ENCODE assay signal across 19 mouse cellular contexts in the genomic region with DNA sequence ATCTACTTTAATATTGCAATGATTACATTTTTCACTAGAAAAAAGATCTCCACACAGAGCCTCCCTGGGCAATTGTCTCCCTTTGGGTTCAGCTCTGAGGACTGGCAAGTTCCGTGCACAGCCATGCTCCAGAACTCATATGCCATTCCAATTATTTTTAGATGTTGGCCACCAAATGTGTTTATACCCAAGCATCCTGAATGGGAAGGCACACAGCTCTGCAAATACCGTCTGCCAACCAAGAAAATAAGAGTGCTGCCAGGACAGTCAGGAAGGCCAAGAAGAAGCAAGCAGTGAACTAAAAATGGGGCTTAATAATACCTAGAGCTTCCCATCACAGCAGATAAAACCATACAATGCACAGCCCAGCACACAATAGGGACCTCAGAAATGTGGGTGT.
DNase-seq lines count a peak whose midpoint lies in the region; ATAC-seq lines count a peak whose summit lies in the region.
"Had no signal": no experiment of that assay in that cellular context is flagged by ENCODE, and none has a peak within 500 bp of the region (broad histone marks: within the 10 kb centered on the region; RNA-seq: fewer than 3 reads in every experiment).

No protein-coding gene starts in this region.

- H3K9me3 ChIP-seq in forebrain, embryonic 13.5 days (replicated peaks) = no peaks in the 10 kb centered on the region
- H3K9me3 ChIP-seq in forebrain, embryonic 11.5 days (ENCODE audit: control insufficient read depth, low read length) = no peaks in the 10 kb centered on the region
- H3K9me3 ChIP-seq in heart, embryonic 10.5 days = no peaks in the 10 kb centered on the region
- H3K9me3 ChIP-seq: hindbrain, embryonic 12.5 days; intestine, embryonic 15.5 days; liver, embryonic 13.5 days; midbrain, embryonic 13.5 days had no signal

- H3K4me1 ChIP-seq in forebrain, embryonic 13.5 days = no peaks in the 10 kb centered on the region
- H3K4me1 ChIP-seq in forebrain, embryonic 11.5 days (replicated peaks; ENCODE audit: control insufficient read depth, insufficient read depth, low read length) = no peaks in the 10 kb centered on the region
- no peaks in the 10 kb centered on the region; the same call in 1 of the 2 replicates for H3K4me1 ChIP-seq in heart, embryonic 10.5 days
- H3K4me1 ChIP-seq: hindbrain, embryonic 12.5 days; intestine, embryonic 15.5 days; liver, embryonic 13.5 days; midbrain, embryonic 13.5 days had no signal

- H3K4me2 ChIP-seq in forebrain, embryonic 13.5 days = no peak overlapping the region
- H3K4me2 ChIP-seq in forebrain, embryonic 11.5 days (ENCODE audit: low read depth, low read length, severe bottlenecking) = no peak overlapping the region
- H3K4me2 ChIP-seq: hindbrain, embryonic 12.5 days; intestine, embryonic 15.5 days; liver, embryonic 13.5 days; midbrain, embryonic 13.5 days had no signal

- 84% methylated on average over 2 of the region's 2 CpGs for WGBS in forebrain, embryonic 13.5 days
- WGBS in forebrain, embryonic 11.5 days = 94% methylated on average over 2 of the region's 2 CpGs
- WGBS in heart, embryonic 10.5 days = 79% methylated on average over 2 of the region's 2 CpGs

- ATAC-seq in forebrain, embryonic 13.5 days = peak; percentile 24; the same call in 1 of the 2 replicates
- no peak for ATAC-seq in forebrain, embryonic 11.5 days (replicated peaks; ENCODE audit: low FRiP score)
- ATAC-seq: intestine, embryonic 15.5 days; midbrain, embryonic 13.5 days; Patski had no signal

- no peak overlapping the region for H3K27ac ChIP-seq in forebrain, embryonic 13.5 days
- no peak overlapping the region for H3K27ac ChIP-seq in forebrain, embryonic 11.5 days (ENCODE audit: low read depth, low read length)
- H3K27ac ChIP-seq in heart, embryonic 10.5 days = no peak overlapping the region
- H3K27ac ChIP-seq: hindbrain, embryonic 12.5 days; intestine, embryonic 15.5 days; kidney, postnatal 0 days; liver, embryonic 13.5 days; macrophage; midbrain, embryonic 13.5 days had no signal

- H3K4me3 ChIP-seq in forebrain, embryonic 13.5 days = no peak overlapping the region
- no peak overlapping the region for H3K4me3 ChIP-seq in forebrain, embryonic 11.5 days (ENCODE audit: low read depth, low read length)
- no peak overlapping the region for H3K4me3 ChIP-seq in heart, embryonic 10.5 days
- H3K4me3 ChIP-seq: erythroblast, embryonic 14.5 days; hindbrain, embryonic 12.5 days; intestine, embryonic 15.5 days; liver, embryonic 13.5 days; midbrain, embryonic 13.5 days had no signal

- no peak overlapping the region for H3K9ac ChIP-seq in forebrain, embryonic 13.5 days
- no peak overlapping the region for H3K9ac ChIP-seq in forebrain, embryonic 11.5 days (ENCODE audit: low read length)
- H3K9ac ChIP-seq: hindbrain, embryonic 12.5 days; intestine, embryonic 15.5 days; liver, embryonic 13.5 days; midbrain, embryonic 13.5 days had no signal

- H3K27me3 ChIP-seq in forebrain, embryonic 13.5 days = no peaks in the 10 kb centered on the region
- H3K27me3 ChIP-seq in forebrain, embryonic 11.5 days (ENCODE audit: control insufficient read depth, insufficient read depth, low read length) = no peaks in the 10 kb centered on the region
- no peaks in the 10 kb centered on the region for H3K27me3 ChIP-seq in heart, embryonic 10.5 days (ENCODE audit: insufficient read depth, poor library complexity, severe bottlenecking)
- H3K27me3 ChIP-seq: hindbrain, embryonic 12.5 days; intestine, embryonic 15.5 days; liver, embryonic 13.5 days; midbrain, embryonic 13.5 days; Patski had no signal

- no peaks in the 10 kb centered on the region for H3K36me3 ChIP-seq in forebrain, embryonic 13.5 days (ENCODE audit: poor library complexity, severe bottlenecking)
- H3K36me3 ChIP-seq in forebrain, embryonic 11.5 days (ENCODE audit: control insufficient read depth, insufficient read depth, low read length) = no peaks in the 10 kb centered on the region
- no peaks in the 10 kb centered on the region for H3K36me3 ChIP-seq in heart, embryonic 10.5 days
- H3K36me3 ChIP-seq: hindbrain, embryonic 12.5 days; intestine, embryonic 15.5 days; liver, embryonic 13.5 days; midbrain, embryonic 13.5 days had no signal

- DNase-seq in forebrain, embryonic 11.5 days (ENCODE audit: low spot score) = no peak
- peak; percentile 30 for DNase-seq in heart, adult 8-10 months (ENCODE audit: low spot score)
- DNase-seq in heart, embryonic 10.5 days (ENCODE audit: low spot score) = no peak
- DNase-seq in cerebellum, adult 11-12 months = peak; percentile 86
- peak; percentile 47 for DNase-seq in gastrocnemius, postnatal 25 days
- no peak for DNase-seq in urinary bladder, postnatal 36 days (ENCODE audit: low spot score in 2 of 2)
- no peak for DNase-seq in kidney, adult 11 months
- DNase-seq: embryo, embryonic 11 days; left cerebral cortex, postnatal 4 days; liver, embryonic 13.5 days; right cerebral cortex, postnatal 25 days had no signal

Comparison
In these comparisons a context has a peak if more than half of its experiments do, and no peak if none do; other contexts are left out.
1. DNase-seq: peak in heart, adult 8-10 months (single experiment), cerebellum, adult 11-12 months (single experiment) and gastrocnemius, postnatal 25 days (single experiment); none in forebrain, embryonic 11.5 days (single experiment), heart, embryonic 10.5 days (single experiment), urinary bladder, postnatal 36 days (0 of 2) and kidney, adult 11 months (single experiment).